Mouse (Mus musculus): ENCODE results near the gene Fhit. TPM values are rescaled to one million over a fixed set of nuclear protein-coding genes. Genes with fewer than 3 reads are reported as not detected.
"Not testable (repeated sequence)": the region's sequence is repeated elsewhere in the genome, so short reads cannot be mapped to it uniquely, and the experiment has no call there.

The Fhit gene
- polyA plus RNA-seq, 1 experiment from 2014 or later: 7.8 TPM

- no peak for ATAC-seq
- H3K36me3 ChIP-seq: no peaks in the 10 kb centered on the region
- WGBS: 93% methylated on average over 3 of the region's 3 CpGs
Observed at GRCm38 (mm10) chr14:11085596-11085995, 76.2 kb downstream of the Fhit start.

GRCm38 (mm10) chr14:11083946-11084345 lies 77.9 kb downstream of the Fhit start:
- ATAC-seq: peak; percentile 90
- 14% methylated on average over 3 of the region's 3 CpGs for WGBS
- H3K27me3 ChIP-seq: no peaks in the 10 kb centered on the region
- H3K4me1 ChIP-seq (replicated peaks): peaks cover 23% of the 10 kb centered on the region
- H3K36me3 ChIP-seq: no peaks in the 10 kb centered on the region
- no peak overlapping the region for H3K4me3 ChIP-seq (replicated peaks)
- no peak overlapping the region for H3K9ac ChIP-seq (replicated peaks)
- peak overlapping the region; percentile 73 for H3K27ac ChIP-seq
- no peaks in the 10 kb centered on the region for H3K9me3 ChIP-seq
- H3K4me2 ChIP-seq (replicated peaks): 0 out of 2 replicates have a peak overlapping the region, but pooled peaks have one; percentile 0

More at GRCm38 (mm10) chr14:11085596-11085995, 76.2 kb downstream of the Fhit start:
- Histone ChIP-seq H3K9me3 (no peaks in the 10 kb centered on the region), H3K4me1 (replicated peaks) (peaks cover 23% of the 10 kb centered on the region), H3K27ac (no peak overlapping the region), H3K9ac (replicated peaks) (no peak overlapping the region), H3K4me3 (replicated peaks) (no peak overlapping the region), H3K4me2 (replicated peaks) (no peak overlapping the region), H3K27me3 (no peaks in the 10 kb centered on the region)

- Histone ChIP-seq H3K4me3 (replicated peaks) (no peak overlapping the region), H3K27me3 (no peaks in the 10 kb centered on the region), H3K4me2 (replicated peaks) (0 out of 2 replicates have a peak overlapping the region, but pooled peaks have one; percentile 0), H3K27ac (peak overlapping the region; percentile 73), H3K36me3 (no peaks in the 10 kb centered on the region), H3K9ac (replicated peaks) (no peak overlapping the region), H3K4me1 (replicated peaks) (peaks cover 23% of the 10 kb centered on the region), H3K9me3 (no peaks in the 10 kb centered on the region)
- 28% methylated on average over 5 of the region's 5 CpGs for WGBS
- ATAC-seq: peak; percentile 93
Observed at GRCm38 (mm10) chr14:11083462-11083861, 78.4 kb downstream of the Fhit start.

- no peak overlapping the region for H3K4me3 ChIP-seq (replicated peaks)
- ATAC-seq: no peak
- peaks cover 7% of the 10 kb centered on the region; the same call in 1 of the 2 replicates for H3K4me1 ChIP-seq (replicated peaks)
- H3K9ac ChIP-seq (replicated peaks): no peak overlapping the region
- H3K27me3 ChIP-seq: no peaks in the 10 kb centered on the region
- H3K4me2 ChIP-seq (replicated peaks): no peak overlapping the region
- 13% methylated on average over 2 of the region's 2 CpGs for WGBS
- no peaks in the 10 kb centered on the region for H3K36me3 ChIP-seq
- no peaks in the 10 kb centered on the region for H3K9me3 ChIP-seq
- H3K27ac ChIP-seq: no peak overlapping the region
Observed at GRCm38 (mm10) chr14:11063594-11063993, 98.2 kb downstream of the Fhit start.

GRCm38 (mm10) chr14:11060221-11060620 lies 101.6 kb downstream of the Fhit start:
- no peaks in the 10 kb centered on the region for H3K36me3 ChIP-seq

DNA sequence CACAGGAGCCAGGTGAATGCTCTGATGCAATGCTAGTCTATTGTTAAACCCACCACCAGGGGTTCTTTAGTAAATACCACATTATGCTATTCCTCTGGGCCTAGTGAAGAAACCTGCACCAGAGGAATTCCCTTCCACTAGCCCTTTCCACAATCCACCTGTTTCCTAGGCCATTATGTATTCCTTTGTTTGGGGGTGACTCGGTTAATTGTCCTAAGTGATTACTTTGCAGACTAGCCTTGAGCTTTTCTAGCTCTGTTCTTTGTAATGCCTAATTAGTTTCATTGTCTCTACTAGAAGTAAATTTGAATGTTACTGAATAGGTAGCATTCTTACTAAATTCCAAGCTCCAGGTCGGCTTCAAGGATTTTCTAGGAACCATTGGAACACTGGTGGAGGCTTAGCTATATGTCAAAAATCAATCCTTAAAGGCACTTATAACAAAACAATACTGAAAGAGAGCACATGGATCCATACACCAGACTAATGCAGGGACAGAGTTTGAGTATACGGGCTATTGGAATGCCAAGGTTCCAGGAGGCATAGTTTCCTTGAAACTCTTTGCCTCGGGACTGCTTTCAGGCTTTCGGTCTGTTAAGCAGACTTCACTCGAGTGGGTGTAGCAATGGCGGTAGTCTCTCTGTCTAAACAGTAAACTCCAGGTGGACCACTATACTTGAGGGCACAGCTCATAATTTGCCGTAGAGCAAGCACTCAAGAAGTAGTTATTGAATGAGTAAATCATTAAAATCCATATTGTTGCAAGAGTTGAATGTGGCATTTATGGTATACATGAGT lies 122.1 kb downstream of the Fhit start:
- not testable (repeated sequence) for H3K4me2 ChIP-seq (replicated peaks); H3K27me3 ChIP-seq; ATAC-seq; H3K4me1 ChIP-seq (replicated peaks); H3K27ac ChIP-seq; H3K4me3 ChIP-seq (replicated peaks); H3K36me3 ChIP-seq; H3K9ac ChIP-seq (replicated peaks); H3K9me3 ChIP-seq
- WGBS: 58% methylated on average over 8 of the region's 8 CpGs

More at GRCm38 (mm10) chr14:11060221-11060620, 101.6 kb downstream of the Fhit start:
- Histone ChIP-seq H3K27ac (no peak overlapping the region), H3K4me3 (replicated peaks) (no peak overlapping the region), H3K4me2 (replicated peaks) (no peak overlapping the region), H3K9ac (replicated peaks) (no peak overlapping the region), H3K27me3 (no peaks in the 10 kb centered on the region), H3K9me3 (no peaks in the 10 kb centered on the region), H3K4me1 (replicated peaks) (peaks cover 7% of the 10 kb centered on the region; the same call in 1 of the 2 replicates)
- ATAC-seq: no peak

DNA sequence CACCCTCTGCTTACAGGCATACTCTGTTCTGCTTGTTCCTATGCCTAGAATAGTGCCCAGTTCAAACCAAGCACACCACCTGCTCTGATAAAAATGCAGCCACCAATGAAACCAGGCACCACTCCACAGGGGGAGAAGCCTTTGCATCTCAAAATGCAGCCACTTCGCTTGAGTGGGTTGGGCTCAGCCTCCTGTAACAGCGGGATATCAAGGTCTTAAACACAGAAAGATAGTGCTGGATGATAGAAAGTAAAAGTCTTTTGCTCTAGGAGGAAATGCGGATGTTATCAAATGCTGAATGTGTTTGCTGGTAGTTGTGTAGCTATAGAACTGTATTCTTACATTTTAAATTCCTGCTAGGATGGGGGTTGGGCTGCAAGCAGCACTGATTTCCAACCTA lies 140.4 kb downstream of the Fhit start:
- Histone ChIP-seq H3K9ac (replicated peaks) (no peak overlapping the region), H3K4me1 (replicated peaks) (no peaks in the 10 kb centered on the region; the same call in 1 of the 2 replicates), H3K27ac (no peak overlapping the region), H3K36me3 (no peaks in the 10 kb centered on the region), H3K4me3 (replicated peaks) (no peak overlapping the region), H3K27me3 (no peaks in the 10 kb centered on the region), H3K4me2 (replicated peaks) (no peak overlapping the region), H3K9me3 (no peaks in the 10 kb centered on the region)
- 0 out of 2 replicates have a peak, but pooled peaks have one; percentile 27 for ATAC-seq
- WGBS: 15% methylated on average over 3 of the region's 3 CpGs

- Histone ChIP-seq H3K4me2 (replicated peaks) (no peak overlapping the region), H3K27ac (no peak overlapping the region), H3K9me3 (no peaks in the 10 kb centered on the region), H3K4me3 (replicated peaks) (no peak overlapping the region), H3K36me3 (no peaks in the 10 kb centered on the region), H3K9ac (replicated peaks) (no peak overlapping the region), H3K4me1 (replicated peaks) (no peaks in the 10 kb centered on the region), H3K27me3 (no peaks in the 10 kb centered on the region)
- ATAC-seq: no peak
- WGBS: 91% methylated on average over 3 of the region's 3 CpGs
Observed at GRCm38 (mm10) chr14:10978651-10979050, 183.2 kb downstream of the Fhit start.

DNA sequence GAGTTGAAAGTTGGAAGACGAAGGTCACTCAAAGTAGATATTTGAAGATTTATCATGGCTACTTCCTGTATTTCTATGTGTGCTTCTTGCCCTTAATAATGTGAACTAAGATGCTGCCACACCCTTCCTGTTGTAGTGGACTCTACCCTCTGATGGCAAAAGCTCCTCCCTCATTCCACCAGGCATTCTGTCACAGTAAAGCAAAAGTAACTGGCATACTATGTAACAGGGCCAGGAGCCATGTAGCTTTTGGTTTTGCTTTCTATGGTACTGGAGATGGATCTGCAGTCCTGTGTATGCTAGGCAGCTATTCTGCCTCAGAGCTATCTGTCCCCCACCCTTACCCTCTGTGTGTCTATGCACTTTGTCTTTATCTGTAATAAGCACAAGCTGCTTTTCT lies 220.2 kb downstream of the Fhit start:
- Histone ChIP-seq H3K27ac (no peak overlapping the region), H3K4me1 (replicated peaks) (no peaks in the 10 kb centered on the region), H3K27me3 (no peaks in the 10 kb centered on the region), H3K36me3 (no peaks in the 10 kb centered on the region), H3K9ac (replicated peaks) (no peak overlapping the region), H3K4me3 (replicated peaks) (no peak overlapping the region), H3K9me3 (no peaks in the 10 kb centered on the region), H3K4me2 (replicated peaks) (no peak overlapping the region)
- ATAC-seq: no peak
- WGBS: 90% methylated on average over 1 of the region's 1 CpGs

DNA sequence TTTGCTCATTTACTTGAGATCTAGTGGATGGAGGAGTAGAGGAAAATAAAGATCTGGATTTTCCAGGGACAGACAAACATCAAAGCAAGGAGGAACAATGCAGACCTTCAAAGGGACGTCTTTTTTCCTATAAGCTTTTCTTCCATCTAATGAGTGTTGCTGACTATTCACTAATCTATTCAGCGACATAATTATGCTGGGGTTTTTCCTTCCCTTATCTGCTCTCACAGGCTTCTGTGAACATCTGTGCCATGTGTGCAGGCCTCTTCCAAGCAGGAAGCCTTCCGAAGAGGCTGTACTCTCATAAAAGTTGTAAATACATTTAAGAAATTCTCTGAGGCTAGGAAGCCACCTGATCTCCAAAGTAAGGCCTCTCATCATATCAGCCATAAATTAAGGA lies 228.2 kb downstream of the Fhit start:
- H3K4me1 ChIP-seq (replicated peaks): peaks cover 3% of the 10 kb centered on the region; the same call in 1 of the 2 replicates

DNA sequence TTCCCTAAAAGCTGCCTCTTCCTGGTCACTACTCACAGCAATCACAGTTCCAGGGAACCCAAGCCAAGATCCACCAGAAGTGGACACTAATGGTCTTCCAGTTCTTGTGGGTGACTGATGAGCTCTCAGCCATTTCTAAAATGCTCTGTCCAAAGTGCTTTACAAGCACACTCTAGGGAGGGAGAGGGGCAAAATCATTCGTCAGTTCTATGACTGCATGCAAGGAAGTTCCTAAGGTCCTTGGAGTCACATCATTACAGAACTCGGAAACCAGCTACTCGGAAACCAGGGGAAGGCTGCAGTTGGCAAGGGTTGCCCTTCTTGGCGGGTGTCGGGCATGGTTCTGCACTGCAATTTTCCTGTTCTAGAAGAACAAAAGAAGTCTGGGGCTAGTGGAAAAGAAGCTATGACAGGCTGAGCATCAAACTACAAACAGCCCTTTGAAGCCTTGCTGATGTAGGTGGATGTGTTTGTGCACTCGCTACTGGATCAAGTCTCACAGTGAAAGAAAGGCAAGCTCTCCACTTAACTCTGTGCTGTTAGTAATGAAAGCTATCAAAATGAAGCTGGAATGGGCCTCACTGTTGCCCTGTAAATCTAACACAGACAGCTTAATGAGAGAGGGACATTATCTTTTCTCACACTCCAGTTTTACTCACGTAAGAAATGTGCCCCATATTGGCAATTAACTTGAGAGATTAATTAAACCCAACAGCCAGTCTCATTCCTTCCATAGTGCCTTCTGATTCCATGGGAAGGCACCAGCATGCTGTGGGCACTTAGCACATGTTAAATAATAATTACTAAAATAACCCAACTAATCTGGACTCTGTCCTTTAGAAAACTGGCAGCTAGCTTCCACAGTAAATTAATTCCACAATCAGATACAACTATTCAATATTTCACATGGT lies 243.7 kb downstream of the Fhit start:
- Histone ChIP-seq H3K9me3 (no peaks in the 10 kb centered on the region), H3K4me3 (replicated peaks) (no peak overlapping the region), H3K4me2 (replicated peaks) (no peak overlapping the region), H3K27me3 (no peaks in the 10 kb centered on the region), H3K4me1 (replicated peaks) (no peaks in the 10 kb centered on the region), H3K36me3 (no peaks in the 10 kb centered on the region), H3K9ac (replicated peaks) (no peak overlapping the region), H3K27ac (no peak overlapping the region)
- WGBS: 70% methylated on average over 7 of the region's 7 CpGs
- no peak for ATAC-seq

More for the DNA sequence above, 228.2 kb downstream of the Fhit start:
- Histone ChIP-seq H3K9ac (replicated peaks) (no peak overlapping the region), H3K9me3 (0 out of 2 replicates have a peak, but pooled peaks cover 2% of the 10 kb centered on the region), H3K4me2 (replicated peaks) (no peak overlapping the region), H3K27me3 (no peaks in the 10 kb centered on the region), H3K4me3 (replicated peaks) (no peak overlapping the region), H3K27ac (no peak overlapping the region), H3K36me3 (no peaks in the 10 kb centered on the region)
- no peak for ATAC-seq
- 31% methylated on average over 3 of the region's 3 CpGs for WGBS

DNA sequence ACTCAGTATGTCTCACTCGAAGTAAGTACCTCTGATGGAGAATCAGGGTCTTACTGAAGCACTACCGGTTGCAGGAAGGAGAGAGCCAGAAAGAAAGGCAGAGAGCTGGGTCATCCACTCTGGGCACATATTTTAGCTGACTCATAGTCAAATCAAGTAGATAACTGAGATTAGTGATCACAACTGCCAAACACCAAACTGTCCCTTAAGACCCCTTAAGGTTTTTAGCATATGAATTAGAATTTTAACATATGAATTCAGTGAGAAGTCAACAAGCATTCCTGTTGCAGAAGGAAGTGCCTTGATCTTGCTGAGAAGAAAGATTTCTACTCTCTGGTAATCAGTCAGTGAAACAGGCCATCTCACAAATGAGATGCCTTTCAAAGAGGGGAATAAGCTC lies 253.8 kb downstream of the Fhit start:
- WGBS: 75% methylated on average over 2 of the region's 2 CpGs
- Histone ChIP-seq H3K9me3 (no peaks in the 10 kb centered on the region), H3K4me1 (replicated peaks) (no peaks in the 10 kb centered on the region), H3K4me2 (replicated peaks) (no peak overlapping the region), H3K27me3 (no peaks in the 10 kb centered on the region), H3K9ac (replicated peaks) (no peak overlapping the region), H3K4me3 (replicated peaks) (no peak overlapping the region), H3K36me3 (no peaks in the 10 kb centered on the region), H3K27ac (no peak overlapping the region)
- ATAC-seq: no peak

Measured in midbrain, embryonic 13.5 days (tissue).